Mouse (Mus musculus) G1E (cell line): ENCODE results near the gene Gm13420. TPM values are rescaled to one million over a fixed set of nuclear protein-coding genes. Genes with fewer than 3 reads are reported as not detected.
"Not testable (repeated sequence)": the region's sequence is repeated elsewhere in the genome, so short reads cannot be mapped to it uniquely, and the experiment has no call there.

Experiments
- ATAC-seq: 2 replicates; pipeline ENCODE4 v1.8.0; 2016; ENCODE audit warnings: mild to moderate bottlenecking; ENCODE audit not compliant: insufficient number of reproducible peaks, poor library complexity, low FRiP score, severe bottlenecking; ENCODE audit errors: extremely low read depth
- DNase-seq: peaks from one replicate; pipeline ENCODE4 v3.0.0; 2012; ENCODE audit warnings: low spot score
- H3K27me3 ChIP-seq: 2 replicates; pipeline ENCODE4 v1.6.1; 2012; ENCODE audit warnings: mild to moderate bottlenecking, low read length, inconsistent platforms; ENCODE audit not compliant: insufficient read depth
- H3K36me3 ChIP-seq: replicated peaks from 2 replicates; pipeline ENCODE3; 2012; ENCODE audit warnings: mild to moderate bottlenecking, inconsistent platforms
- H3K4me1 ChIP-seq: 2 replicates; pipeline ENCODE4 v1.6.1; 2012; ENCODE audit warnings: low read depth, low read length, inconsistent platforms, mixed read lengths; ENCODE audit not compliant: insufficient read depth
- H3K4me3 ChIP-seq: 2 replicates; pipeline ENCODE4 v1.5.1; 2012; ENCODE audit warnings: low read depth, mild to moderate bottlenecking, inconsistent platforms, low read length, moderate library complexity, mixed read lengths
- H3K9me3 ChIP-seq: replicated peaks from 2 replicates; pipeline ENCODE4 v1.6.1; 2012; ENCODE audit warnings: inconsistent platforms
- CTCF ChIP-seq: IDR thresholded peaks from 2 replicates; pipeline ENCODE4 v1.5.1; 2012; ENCODE audit warnings: low read depth, low read length, inconsistent platforms, mixed read lengths
- GATA1 ChIP-seq: IDR thresholded peaks from 2 replicates; pipeline ENCODE4 v1.6.1; 2012; ENCODE audit warnings: borderline replicate concordance, low read length, inconsistent platforms, mixed read lengths
- GATA2 ChIP-seq: IDR thresholded peaks from 2 replicates; pipeline ENCODE4 v1.6.1; 2012; ENCODE audit warnings: low read depth, low read length, inconsistent platforms, borderline replicate concordance
- POLR2AphosphoS5 ChIP-seq: IDR thresholded peaks from 2 replicates; pipeline ENCODE4 v1.6.1; 2012; ENCODE audit warnings: low read depth, low read length, inconsistent platforms; ENCODE audit not compliant: insufficient replicate concordance
- TAL1 ChIP-seq: conservative IDR thresholded peaks from 2 replicates; pipeline ENCODE4 v1.6.1; 2012; ENCODE audit warnings: low read depth, low read length, inconsistent platforms, mixed read lengths
- polyA plus RNA-seq: library from polyadenylated mRNA; stranded (reverse); fragments of >175 nt; gene quantifications from 2 replicates; pipeline ENCODE4 v1.2.3, GENCODE M21; 2012
- total RNA-seq, 2 experiments: library from RNA; stranded (forward) in 1 of 2; stranded (reverse) in 1 of 2; fragments of 200-1000 nt in 1 of 2; fragments of >200 nt in 1 of 2; fragmentation: Nextera tagmentation in 1 of 2; gene quantifications; 2 replicates each; pipeline ENCODE4 v1.2.3; 2014 to 2017

The Gm13420 gene
- total and polyA plus RNA-seq, 3 experiments, result not detected

DNA sequence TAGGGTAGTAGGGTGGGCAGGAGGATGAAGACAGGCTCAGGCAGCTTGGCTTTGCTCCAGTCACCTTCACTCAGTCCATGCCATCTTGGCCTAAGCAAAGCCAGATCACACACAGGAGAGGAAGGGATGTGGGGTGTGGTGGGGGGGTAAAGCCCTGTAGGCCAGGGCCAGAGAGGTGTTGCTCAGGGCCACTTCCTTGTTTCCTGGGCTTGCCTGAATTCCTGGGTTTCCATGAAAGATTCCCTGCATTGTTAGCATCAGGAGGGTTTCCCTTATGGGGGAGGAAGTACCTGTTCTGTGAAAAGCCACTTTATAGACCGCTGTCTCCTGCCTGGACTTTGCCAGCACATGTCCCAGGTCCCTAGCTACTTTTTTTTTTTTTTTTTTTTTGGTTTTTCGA is 38.0 kb downstream of the Gm13420 start:
- Histone ChIP-seq H3K27me3 (no peaks in the 10 kb centered on the region), H3K4me1 (no peaks in the 10 kb centered on the region), H3K9me3 (no peaks in the 10 kb centered on the region), H3K4me3 (no peak overlapping the region), H3K36me3 (peaks cover 93% of the 10 kb centered on the region)
- TF ChIP-seq TAL1 (no peak), GATA2 (no peak), GATA1 (no peak), CTCF (no peak), POLR2AphosphoS5 (no peak)
- ATAC-seq, result no peak
- DNase-seq, result no peak

DNA sequence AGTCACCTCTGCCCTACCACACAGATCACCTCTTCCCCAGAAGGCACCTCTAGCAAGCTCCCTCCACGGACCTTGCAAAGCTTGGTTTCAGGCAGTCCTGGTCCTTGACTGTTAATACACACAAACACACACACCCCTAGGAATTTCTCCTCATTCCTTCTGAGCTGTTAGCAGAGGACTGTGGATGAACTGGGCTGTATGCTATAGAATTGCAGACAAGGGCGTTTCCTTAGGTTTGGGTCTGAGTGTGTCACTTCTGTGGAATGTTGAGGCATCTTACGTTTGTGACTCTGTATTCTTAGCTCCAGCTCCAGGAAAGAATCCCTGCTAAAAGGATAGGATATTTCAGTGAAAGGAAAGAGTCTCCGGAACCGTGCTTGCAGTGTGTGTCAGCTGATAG is 39.6 kb downstream of the Gm13420 start:
- H3K4me3 ChIP-seq, result no peak overlapping the region
- H3K9me3 ChIP-seq, result no peaks in the 10 kb centered on the region
- DNase-seq (no peak), ATAC-seq (no peak)
- TF ChIP-seq CTCF, result no peak
- no peak for TF ChIP-seq TAL1
- TF ChIP-seq GATA1, result no peak
- no peak for TF ChIP-seq POLR2AphosphoS5
- H3K36me3 ChIP-seq, result peaks cover 93% of the 10 kb centered on the region
- no peaks in the 10 kb centered on the region for H3K27me3 ChIP-seq
- H3K4me1 ChIP-seq, result no peaks in the 10 kb centered on the region

DNA sequence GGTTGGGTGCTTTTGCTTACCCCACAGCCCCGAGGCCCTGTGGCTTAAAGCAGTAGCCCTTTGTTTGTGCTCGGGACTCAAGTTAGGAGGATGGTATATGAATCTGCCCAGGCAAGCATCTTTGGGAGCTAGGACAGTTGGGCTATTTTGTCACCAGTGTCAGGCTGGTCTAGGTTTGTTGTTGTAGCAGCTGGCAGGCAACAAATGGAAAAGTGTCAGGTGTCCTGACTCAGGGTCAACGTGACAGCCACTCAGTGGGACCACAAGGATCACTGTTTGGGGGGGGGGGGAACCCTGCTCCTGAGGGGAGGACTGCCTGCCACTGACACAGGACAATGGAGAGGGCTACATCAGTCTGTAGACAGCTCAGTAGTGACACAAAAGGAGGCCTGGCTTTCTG is 40.4 kb downstream of the Gm13420 start:
- Histone ChIP-seq H3K4me3 (no peak overlapping the region), H3K27me3 (no peaks in the 10 kb centered on the region), H3K4me1 (no peaks in the 10 kb centered on the region), H3K36me3 (peaks cover 93% of the 10 kb centered on the region), H3K9me3 (no peaks in the 10 kb centered on the region)
- ATAC-seq, result no peak
- DNase-seq, result no peak
- TF ChIP-seq GATA2 (no peak), CTCF (no peak), TAL1 (no peak), POLR2AphosphoS5 (no peak), GATA1 (no peak)

DNA sequence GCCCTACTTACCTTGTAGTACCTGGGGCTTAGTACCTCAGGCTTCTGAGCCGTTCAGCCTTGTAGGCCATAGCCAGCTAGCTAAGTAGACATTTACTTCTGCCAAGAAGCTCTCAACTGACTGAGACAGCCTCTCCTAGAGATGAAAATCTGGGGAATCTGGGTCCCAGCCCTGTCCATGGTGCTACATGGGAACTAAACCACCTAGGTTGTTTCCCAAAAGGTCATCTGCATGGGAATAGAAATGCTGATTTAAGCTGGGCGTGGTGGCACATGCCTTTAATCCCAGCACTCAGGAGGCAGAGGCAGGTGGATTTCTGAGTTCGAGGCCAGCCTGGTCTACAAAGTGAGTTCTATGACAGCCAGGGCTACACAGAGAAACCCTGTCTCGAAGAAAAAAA is 43.3 kb downstream of the Gm13420 start:
- peaks cover 93% of the 10 kb centered on the region for H3K36me3 ChIP-seq
- H3K27me3 ChIP-seq, H3K4me1 ChIP-seq, H3K9me3 ChIP-seq, DNase-seq, ATAC-seq, H3K4me3 ChIP-seq: not testable (repeated sequence)

DNA sequence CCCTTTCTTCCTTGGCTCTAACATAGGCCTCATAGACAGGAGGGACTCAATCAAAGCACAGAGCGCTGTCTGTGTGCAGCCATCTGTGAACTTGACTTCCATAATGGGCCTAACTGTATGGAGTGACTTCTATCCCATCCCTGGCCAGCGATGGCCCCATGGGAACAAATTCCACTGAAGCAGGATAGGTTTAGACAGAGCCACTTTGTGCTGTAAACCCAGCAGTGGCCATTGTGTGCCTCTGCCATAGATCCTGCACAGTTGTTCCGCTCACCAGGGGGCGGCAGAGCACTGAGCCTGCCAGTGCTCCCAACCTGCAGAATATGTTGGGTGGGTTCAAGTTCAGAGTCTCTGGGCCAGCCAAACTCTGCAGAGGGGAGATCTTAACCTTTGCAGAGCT is 43.8 kb downstream of the Gm13420 start:
- ATAC-seq (no peak), DNase-seq (no peak)
- H3K27me3 ChIP-seq, result no peaks in the 10 kb centered on the region
- no peaks in the 10 kb centered on the region for H3K9me3 ChIP-seq
- peaks cover 93% of the 10 kb centered on the region for H3K36me3 ChIP-seq
- H3K4me3 ChIP-seq, result no peak overlapping the region
- TF ChIP-seq POLR2AphosphoS5 (no peak), CTCF (no peak), GATA2 (no peak), TAL1 (no peak), GATA1 (no peak)
- no peaks in the 10 kb centered on the region for H3K4me1 ChIP-seq

DNA sequence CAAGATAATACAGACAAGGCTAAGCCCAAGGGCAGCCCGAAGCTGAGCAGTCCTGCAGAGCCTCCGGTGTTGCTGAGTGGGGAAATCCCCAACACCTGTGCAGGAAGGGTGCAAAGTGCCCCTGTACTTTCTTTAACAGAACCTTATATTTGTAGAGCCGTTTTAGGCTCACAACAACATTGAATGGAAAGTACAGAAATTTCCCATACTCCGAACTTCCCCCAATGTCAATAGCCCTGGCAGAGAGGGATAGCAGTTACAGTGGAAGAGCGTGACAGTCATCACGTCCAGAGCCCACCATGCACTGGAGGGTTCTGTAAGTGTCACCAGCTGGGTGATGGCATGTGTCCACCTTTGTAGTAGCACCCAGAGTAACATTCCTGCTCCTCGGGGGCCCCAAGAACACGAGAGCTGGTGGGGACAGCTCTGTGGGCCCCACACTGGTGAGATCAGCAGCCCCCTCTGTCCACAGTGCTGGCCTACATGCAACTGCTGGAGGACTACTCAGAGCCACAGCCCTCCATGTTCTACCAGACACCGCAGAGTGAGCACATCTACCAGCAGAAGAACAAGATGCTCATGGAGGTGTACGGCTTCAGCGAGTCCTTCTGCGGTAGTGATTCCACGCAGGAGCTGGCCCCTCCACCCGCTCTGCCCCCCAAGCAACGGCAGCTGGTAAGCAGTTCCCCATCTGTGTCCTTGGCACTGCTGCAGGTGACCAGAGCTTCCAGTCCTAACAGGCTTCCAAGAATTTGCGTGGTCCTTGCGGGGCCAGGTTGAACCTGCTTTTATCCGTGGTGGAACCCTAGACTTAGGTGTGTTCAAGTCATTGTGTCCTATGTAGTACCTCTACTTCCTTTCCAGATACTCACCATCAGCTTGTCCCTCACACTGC is 44.5 kb downstream of the Gm13420 start:
- DNase-seq, result no peak
- ATAC-seq, result no peak
- Histone ChIP-seq H3K4me1 (no peaks in the 10 kb centered on the region), H3K9me3 (no peaks in the 10 kb centered on the region), H3K36me3 (peaks cover 93% of the 10 kb centered on the region), H3K4me3 (no peak overlapping the region), H3K27me3 (no peaks in the 10 kb centered on the region)
- no peak for TF ChIP-seq CTCF
- no peak for TF ChIP-seq GATA2
- no peak for TF ChIP-seq TAL1
- no peak for TF ChIP-seq POLR2AphosphoS5
- TF ChIP-seq GATA1, result no peak
